Mouse (Mus musculus) cerebellum, postnatal 25 days (tissue): ENCODE results near the gene Dpagt1.
A peak's percentile ranks its signal among the peaks of the same experiment; 100 is the strongest.
"Not testable (repeated sequence)": the region's sequence is repeated elsewhere in the genome, so short reads cannot be mapped to it uniquely, and the experiment has no call there.

ENCODE experiments used
- DNase-seq, 2 experiments: peaks; one replicate each; pipeline ENCODE4 v3.0.0; 2021; ENCODE audit warnings: mixed read lengths in 2 of 2

The Dpagt1 gene

GRCm38 (mm10) chr9:44325768-44326370 lies at the start of gene Dpagt1:
Gene Dpagt1, plus strand, starts transcription at chr9:44326019.
- DNase-seq = no peak

GRCm38 (mm10) chr9:44283183-44283582 lies 42.6 kb upstream of the Dpagt1 start:
- DNase-seq = no peak

DNA sequence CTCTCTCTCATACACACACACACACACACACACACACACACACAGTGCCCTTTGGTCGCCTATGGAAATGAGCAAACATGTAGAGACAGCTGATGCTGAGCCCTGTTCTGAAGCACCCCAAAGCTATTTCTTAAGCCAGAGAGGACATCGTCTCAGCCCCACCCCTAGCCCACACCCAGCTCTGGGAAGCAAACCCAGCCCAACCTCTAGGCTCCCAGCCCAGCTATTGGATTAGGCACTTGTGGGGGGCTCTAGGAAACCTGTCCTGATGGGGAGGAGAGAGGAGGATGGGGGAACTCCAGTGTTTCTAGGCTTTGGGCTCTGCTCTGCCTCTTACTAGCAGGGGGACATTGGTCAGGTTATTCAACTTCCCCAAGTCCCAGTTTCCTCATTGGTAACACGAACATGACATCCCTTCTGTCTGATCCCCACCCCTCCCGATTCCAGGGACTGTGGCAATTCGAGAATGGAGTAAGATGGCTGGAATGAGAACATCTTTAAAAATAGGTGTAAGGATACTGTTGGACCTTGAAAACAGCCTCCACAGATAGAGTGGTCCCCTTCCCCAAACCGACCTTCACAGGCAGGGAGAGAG lies 39.5 kb upstream of the Dpagt1 start:
- DNase-seq = no peak

GRCm38 (mm10) chr9:44287003-44287400 lies 38.8 kb upstream of the Dpagt1 start:
- peak in 1 of 2 experiments; percentile 47 for DNase-seq

GRCm38 (mm10) chr9:44287401-44288075 lies 38.3 kb upstream of the Dpagt1 start:
- DNase-seq = peak; percentile 61 to 69

DNA sequence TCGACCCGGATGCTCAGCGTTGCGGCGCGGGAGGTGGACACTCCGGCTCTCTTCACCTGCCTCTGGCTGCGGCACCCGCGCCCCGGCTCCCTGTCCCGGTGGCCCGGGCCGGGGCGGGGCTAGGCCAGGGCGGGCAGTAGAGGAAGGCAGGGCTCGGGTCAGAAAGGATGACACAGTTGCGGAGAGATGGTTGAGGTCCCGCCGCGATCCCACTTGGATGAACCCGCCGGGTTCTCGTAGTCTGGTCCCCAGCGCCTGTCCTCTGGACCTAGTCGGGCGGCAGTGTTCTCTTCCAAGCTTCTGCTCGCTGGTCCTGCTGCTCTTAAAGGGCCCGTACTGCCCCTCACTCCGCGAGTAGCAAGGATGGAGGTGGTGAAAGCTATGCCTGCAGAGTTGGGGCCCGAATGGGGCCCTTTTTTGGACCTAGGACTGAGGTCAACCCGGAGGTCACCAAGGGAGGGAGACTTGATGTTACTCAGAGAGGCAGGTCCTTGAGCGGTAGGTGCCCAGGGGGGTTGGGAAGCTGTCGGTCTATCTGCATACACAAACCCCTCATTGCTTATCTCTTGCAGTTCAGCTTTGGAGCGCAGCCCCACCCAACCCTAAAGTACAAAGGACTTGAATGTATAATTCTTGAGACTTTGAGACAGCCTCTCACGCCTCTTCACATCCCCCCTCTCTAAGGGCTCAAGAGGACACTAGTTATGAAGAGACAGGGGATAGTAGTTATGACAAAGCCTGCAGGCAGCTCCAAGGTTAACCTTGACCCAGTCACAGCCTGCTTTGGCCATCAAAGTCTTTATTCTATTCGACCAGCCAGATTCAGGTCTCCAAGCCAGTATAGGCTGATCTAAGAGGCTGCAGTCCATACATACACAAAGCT lies 37.5 kb upstream of the Dpagt1 start, which contains the start of gene Abcg4:
Gene Abcg4, minus strand, starts transcription at position 540 of the 883 bp plus-strand sequence.
- peak; percentile 77 to 80 for DNase-seq

DNA sequence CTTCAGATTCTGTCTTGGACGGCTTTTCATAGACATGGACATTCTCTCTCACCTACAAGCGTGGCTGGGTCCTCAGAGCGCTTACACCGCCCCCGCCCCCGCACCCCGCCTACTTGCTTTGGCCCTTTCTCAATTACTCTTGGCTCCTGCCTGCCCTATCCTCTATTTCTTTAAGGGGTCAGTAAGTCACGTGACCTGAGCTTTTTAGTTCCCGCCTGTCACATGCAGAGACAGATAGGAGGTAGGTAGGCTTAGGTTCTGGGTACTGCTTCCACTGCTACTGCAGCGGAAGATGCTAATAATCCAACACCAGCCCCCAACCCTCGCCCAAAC lies 36.9 kb upstream of the Dpagt1 start:
- peak; percentile 42 to 53 for DNase-seq

GRCm38 (mm10) chr9:44292490-44292889 lies 33.3 kb upstream of the Dpagt1 start:
- DNase-seq = peak; percentile 56 to 75

- DNase-seq = not testable (repeated sequence)
Observed at GRCm38 (mm10) chr9:44300001-44300400, 25.8 kb upstream of the Dpagt1 start.

DNA sequence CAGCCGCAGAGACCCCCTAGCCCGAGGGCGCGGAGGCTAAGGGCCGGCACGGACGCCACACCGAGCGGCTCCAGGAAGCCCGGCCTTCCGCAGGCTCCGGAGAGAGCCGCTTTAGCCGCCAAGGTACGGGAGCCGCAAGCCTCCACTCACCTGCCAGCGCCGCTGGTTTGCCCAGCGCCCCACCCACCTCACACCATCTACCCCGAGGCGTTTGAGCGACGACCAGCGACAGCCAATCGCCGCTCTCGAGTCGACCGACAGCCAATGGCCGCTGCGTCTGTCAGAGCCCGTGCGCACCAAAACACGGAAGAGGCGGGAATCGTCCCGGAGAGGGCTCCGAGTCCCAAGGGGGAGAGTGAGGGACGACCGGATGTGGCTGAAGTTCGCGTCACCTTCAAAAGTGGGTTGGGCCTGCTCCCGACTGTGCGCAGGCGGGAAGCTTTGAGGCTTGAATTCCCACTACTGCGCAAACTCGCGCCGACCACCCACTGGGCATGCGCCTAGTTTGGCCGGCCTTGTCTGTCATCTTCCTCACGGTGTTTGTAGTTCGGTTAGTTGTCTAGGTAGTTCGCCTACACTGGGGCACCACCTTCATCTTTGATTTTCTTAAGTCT lies 20.2 kb upstream of the Dpagt1 start, which contains the start of gene Hinfp:
Gene Hinfp, minus strand, starts transcription at position 206 of the 614 bp plus-strand sequence.
- DNase-seq = peak; percentile 95 to 97

GRCm38 (mm10) chr9:44306532-44306931 lies 19.3 kb upstream of the Dpagt1 start:
- DNase-seq = no peak

DNA sequence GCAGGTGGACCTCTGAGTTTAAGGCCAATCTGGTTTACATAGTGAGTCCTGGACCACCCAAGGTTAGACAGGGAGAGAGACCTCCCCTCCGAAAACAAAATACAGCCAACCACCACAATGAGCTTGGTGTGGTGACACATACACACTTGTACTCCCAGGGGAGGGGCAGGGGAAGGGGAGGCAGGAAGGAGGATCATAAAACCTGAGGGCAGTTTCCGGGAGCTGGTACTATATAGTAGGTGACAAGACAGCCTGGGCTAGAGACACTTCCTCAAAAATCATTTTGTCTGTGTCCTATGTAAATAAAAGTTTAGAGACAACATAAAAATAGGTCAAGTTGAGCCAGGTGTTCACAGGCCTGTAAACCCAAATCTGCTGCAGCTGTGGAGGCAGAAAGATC lies 18.6 kb upstream of the Dpagt1 start:
- no peak for DNase-seq

GRCm38 (mm10) chr9:44309756-44310155 lies 16.1 kb upstream of the Dpagt1 start:
- no peak for DNase-seq

- DNase-seq = no peak
Observed at GRCm38 (mm10) chr9:44310750-44311135, 15.1 kb upstream of the Dpagt1 start.

- no peak for DNase-seq
Observed at GRCm38 (mm10) chr9:44311136-44312134, 14.4 kb upstream of the Dpagt1 start.

- DNase-seq = peak; percentile 64 to 78
Observed at GRCm38 (mm10) chr9:44313476-44314256, 12.2 kb upstream of the Dpagt1 start.

- no peak for DNase-seq
Observed at GRCm38 (mm10) chr9:44314257-44314547, 11.6 kb upstream of the Dpagt1 start.

DNA sequence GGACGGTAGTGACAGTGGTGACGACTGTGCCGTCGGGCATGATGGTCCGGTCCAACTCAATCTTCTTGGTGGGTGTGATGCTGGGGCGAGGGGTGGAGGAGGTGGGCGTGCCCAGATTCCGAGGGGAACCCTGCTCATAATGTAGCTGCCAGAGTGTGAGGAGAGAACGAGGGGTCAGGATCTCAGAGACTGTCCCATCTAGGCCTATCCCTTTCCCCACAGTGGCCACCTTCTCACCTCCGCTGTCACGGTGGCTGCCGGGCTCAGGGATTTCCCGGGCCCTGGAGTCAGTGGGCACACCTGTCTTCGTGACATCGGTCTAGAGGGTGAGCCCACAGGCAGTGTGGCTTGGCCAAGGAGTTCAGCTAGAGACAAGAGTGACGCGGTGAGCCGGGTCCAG lies 10.9 kb upstream of the Dpagt1 start:
- no peak for DNase-seq

DNA sequence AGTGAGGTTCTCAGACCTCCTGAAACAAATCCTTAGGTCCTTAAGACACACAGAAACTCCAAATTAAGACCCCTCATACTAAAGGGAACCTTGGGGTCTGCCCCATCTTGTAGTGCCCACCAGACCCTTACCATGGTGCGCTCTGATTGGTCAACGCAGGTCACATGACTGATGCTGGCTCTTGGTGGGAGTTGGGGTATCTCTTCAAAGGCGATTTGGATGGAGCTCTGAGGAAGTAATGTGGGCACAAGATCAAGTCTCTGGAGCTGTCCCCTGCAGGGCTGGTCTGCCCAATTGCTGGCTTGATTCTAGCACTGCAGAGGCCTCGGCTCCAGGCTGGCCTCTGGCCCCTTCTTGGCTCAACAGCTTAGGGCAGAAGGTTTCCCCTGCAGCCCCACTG lies 8.4 kb upstream of the Dpagt1 start:
- DNase-seq = peak in 1 of 2 experiments; percentile 24

DNA sequence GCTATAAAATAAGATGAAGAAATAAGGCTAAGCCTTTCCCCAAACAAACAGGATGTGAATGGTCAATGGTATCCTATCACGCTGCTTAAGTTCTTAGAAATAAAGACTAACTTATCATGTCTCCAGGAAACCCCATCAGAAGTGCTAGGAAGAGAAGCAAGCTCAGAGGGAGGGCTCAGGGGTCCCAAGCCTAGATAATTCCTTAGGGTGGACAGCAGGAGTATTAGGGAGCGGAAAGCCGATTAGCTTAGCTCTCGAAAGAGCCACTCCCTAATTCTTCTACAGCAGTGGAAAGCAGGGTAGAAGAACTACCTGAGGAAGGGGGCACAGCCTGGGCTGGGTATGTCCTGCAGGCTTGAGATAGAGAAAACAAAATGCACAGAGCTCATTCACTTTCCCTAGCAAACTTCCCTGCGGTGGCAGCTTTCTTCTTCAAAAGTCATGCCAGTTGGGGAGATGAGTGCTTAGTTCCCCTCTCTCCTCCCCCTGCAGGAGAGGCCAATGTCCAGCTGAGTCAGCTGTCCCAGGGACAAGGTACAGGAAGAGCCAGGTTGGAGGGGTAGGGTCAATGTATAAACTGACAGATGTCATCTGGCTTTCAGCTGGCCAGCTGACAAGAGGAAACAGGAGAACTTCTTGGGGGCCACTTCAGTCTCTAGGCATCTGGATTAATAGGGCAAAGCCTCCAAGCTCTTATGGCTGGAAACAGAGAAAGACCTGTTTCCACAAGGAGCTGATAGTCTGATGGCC lies 7.6 kb upstream of the Dpagt1 start:
- DNase-seq = no peak
